Mouse (Mus musculus) adrenal gland, adult (tissue): ENCODE measurements at regions not wholly inside any gene's neighbourhood (a gene's known extent, or its start where the extent isn't known, plus 50 kb on each side); places are given as distances from the start of the nearest gene placed in this dataset.

Experiments used
- DNase-seq, 2 experiments: peaks; one replicate each; pipeline ENCODE4 v3.0.0; 2022 to 2023; ENCODE audit warnings: low spot score in 1 of 2; ENCODE audit not compliant: inconsistent age in 2 of 2

GRCm38 (mm10) chr14:78225677-78226076 lies 82.2 kb downstream of the Tnfsf11 start:
- peak in 1 of 2 experiments; percentile 35 for DNase-seq

- DNase-seq, result peak in 1 of 2 experiments; percentile 37
Measured at GRCm38 (mm10) chr14:78216229-78216963, 91.4 kb downstream of the Tnfsf11 start.

DNA sequence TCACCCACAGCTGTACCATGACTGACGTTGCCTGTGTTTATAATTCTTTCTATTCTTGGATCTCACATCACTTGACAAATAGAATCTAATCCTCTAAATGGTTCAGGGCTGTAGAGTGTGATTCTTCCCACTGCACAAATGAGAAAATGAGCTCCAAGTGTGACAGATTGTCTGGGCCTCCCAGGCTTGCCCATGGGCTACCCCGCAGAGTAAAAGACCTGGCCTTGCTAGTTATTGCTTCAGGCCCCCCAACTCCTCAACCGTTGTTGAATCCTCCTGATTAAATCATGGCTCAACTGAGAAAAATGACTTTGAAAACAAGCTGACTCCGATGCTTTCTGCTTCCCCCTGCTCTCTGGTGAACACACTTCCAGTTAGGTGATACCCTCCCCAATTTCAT lies 92.4 kb downstream of the Tnfsf11 start:
- no peak for DNase-seq

- no peak for DNase-seq
Measured at GRCm38 (mm10) chr14:78204566-78204863, 103.3 kb downstream of the Tnfsf11 start.

DNA sequence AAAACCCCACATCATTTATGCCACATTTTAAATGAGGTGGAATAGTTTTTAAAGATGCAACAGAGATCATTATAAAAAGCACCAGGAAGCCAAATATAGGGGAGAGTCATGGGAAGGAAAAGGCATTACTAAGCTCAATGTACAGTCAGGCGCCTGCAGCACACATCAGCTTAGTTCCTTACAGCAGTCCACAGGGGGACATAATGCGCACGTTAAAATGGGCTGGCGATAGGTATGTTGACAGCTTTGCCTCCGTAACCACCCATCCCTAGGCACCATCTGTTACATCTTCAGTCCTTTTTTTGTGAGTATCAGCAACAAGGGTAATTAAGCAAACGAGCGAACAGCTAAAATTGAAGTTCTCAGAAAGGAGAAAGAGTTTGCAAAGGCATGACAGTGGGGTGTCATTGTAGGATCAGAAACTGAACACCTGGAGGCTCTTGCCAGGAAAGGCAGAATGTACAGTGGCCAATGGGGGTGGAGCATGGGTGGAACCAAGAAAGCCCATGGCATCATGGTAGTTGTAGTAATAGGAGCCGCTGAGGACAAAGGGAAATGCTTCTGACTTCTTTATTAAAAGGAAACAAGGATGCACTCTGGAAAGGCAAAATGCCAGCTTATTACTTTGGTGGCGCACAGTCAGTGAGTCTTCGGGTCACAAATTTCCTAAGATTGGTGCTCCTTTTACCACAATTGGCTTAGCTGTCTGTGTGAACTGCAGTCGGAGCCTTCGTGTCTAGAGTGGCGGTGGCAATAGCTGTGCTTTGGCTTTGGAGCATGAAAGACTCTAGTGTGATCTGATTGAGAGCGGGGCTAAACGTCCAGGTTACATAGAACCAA lies 103.9 kb downstream of the Tnfsf11 start:
- DNase-seq, result no peak

- DNase-seq, result peak in 1 of 2 experiments; percentile 34
Measured at GRCm38 (mm10) chr14:78202781-78203180, 105.1 kb downstream of the Tnfsf11 start.

DNA sequence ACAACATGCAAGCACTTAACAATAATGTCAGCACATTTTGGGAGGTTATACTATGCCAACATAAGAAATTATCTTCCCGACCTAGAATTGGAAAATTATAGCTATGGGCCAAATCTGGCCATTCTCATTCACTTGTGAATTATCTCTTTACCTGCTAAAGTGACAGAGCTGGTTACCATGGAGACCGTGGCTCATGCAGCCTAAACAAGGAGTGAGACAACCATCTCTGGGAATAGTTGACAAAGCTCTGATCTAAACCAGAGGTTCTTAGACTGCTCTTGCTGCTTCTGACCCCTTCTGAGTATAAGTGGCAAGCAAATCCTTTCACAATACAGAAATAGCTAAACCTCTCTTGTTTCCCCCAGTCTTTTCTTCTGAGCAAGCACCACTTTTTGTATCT lies 108.7 kb upstream of the Fam216b start:
- no peak for DNase-seq

DNA sequence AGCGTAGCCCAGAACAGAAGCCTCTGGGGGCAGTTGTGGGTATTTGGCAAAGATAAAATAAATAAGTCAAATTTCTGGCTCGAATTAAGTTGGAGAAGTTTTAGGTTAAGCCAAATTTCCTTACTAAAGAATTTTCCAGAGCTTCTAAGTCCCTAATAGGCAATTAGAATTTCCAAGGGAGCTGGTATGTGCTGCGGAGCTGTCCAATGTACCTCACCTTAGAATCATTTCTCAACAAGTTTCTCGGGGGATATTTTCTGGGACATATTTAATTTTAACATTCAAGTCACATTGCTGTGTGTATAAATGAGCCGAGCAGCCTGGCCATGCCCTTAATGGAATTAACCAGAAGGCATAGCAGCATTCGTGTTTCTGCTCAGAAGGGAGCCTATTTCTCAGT lies 90.8 kb upstream of the Fam216b start:
- DNase-seq, result no peak

- no peak for DNase-seq
Measured at GRCm38 (mm10) chr14:78173451-78173850, 84.6 kb upstream of the Fam216b start.

- DNase-seq, result no peak
Measured at GRCm38 (mm10) chr14:78172956-78173355, 84.1 kb upstream of the Fam216b start.

- peak in 1 of 2 experiments; percentile 44 for DNase-seq
Measured at GRCm38 (mm10) chr14:78160819-78161218, 72.0 kb upstream of the Fam216b start.

DNA sequence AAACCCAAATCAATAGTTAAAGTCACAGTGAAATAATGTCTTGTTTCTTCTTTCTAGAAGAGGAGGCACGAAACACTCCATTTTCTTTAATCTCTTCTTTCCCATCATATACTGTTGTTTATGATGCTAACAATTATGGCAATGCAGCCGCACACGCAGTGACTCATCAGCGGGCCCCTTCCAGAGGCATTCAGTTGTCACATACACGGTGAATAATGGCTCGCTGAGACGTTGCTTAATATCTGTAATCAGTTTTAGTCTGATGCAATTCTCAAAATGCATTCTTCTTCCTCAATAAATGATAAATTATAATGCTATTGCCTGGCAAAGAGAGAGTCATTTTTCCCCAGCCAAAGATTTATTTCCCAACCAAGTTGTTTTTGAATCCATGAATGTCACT lies 70.8 kb upstream of the Fam216b start:
- peak in 1 of 2 experiments; percentile 78 for DNase-seq

DNA sequence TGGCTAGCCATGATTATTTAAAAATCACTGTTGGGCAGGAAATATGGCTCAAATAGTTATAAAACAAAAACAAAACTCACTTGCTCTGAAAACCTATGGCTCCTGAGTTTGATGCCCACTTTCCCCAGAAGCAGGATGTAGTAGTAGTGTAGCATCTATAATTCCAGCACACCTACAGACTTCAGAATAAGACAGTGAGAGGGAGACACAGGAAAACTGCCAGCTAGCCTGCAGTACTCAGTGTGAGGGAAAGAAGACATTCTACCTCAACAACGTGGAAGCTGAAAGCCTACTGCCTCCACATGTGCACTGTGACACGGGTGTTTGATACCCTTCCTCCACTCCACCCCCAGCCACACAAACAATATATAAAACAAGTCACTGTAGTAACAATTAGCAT lies 68.9 kb upstream of the Fam216b start:
- DNase-seq, result no peak

GRCm38 (mm10) chr14:78148851-78149250 lies 60.0 kb upstream of the Fam216b start:
- DNase-seq, result no peak

- no peak for DNase-seq
Measured at GRCm38 (mm10) chr14:78143751-78144150, 54.9 kb upstream of the Fam216b start.
